Mouse (Mus musculus): ENCODE results near the gene Socs4. TPM values are rescaled to one million over a fixed set of nuclear protein-coding genes. Genes with fewer than 3 reads are reported as not detected.
"Not testable (repeated sequence)": the region's sequence is repeated elsewhere in the genome, so short reads cannot be mapped to it uniquely, and the experiment has no call there.

The Socs4 gene
- total RNA-seq, 2 experiments from 2014 or later = 19.2 to 21.5 TPM

GRCm38 (mm10) chr14:47285271-47285670 lies 8.5 kb downstream of the Socs4 start:
- no peak for DNase-seq (ENCODE audit: low spot score in 2 of 2)

GRCm38 (mm10) chr14:47286215-47286614 lies 9.5 kb downstream of the Socs4 start:
- no peak for DNase-seq (ENCODE audit: low spot score in 2 of 2)

GRCm38 (mm10) chr14:47287021-47287420 lies 10.3 kb downstream of the Socs4 start:
- no peak for DNase-seq (ENCODE audit: low spot score in 2 of 2)

GRCm38 (mm10) chr14:47291772-47292171 lies 15.0 kb downstream of the Socs4 start:
- no peak for DNase-seq (ENCODE audit: low spot score in 2 of 2)

GRCm38 (mm10) chr14:47294136-47294535 lies 17.4 kb downstream of the Socs4 start:
- no peak for DNase-seq (ENCODE audit: low spot score in 2 of 2)

GRCm38 (mm10) chr14:47296232-47296631 lies 19.5 kb downstream of the Socs4 start:
- no peak for DNase-seq (ENCODE audit: low spot score in 2 of 2)

GRCm38 (mm10) chr14:47297785-47298407 lies 21.2 kb downstream of the Socs4 start, which contains the start of gene Mapk1ip1l:
Gene Mapk1ip1l (plus strand): TSS chr14:47298266.
- DNase-seq (ENCODE audit: low spot score in 2 of 2) = peak; percentile 96

- no peak for DNase-seq (ENCODE audit: low spot score in 2 of 2)
These were observed 21.7 kb downstream of the Socs4 start for GRCm38 (mm10) chr14:47298408-47298792.

GRCm38 (mm10) chr14:47298819-47299261 lies 22.1 kb downstream of the Socs4 start:
- DNase-seq (ENCODE audit: low spot score in 2 of 2) = peak; percentile 26 to 31

GRCm38 (mm10) chr14:47302885-47303680 lies 26.4 kb downstream of the Socs4 start:
- DNase-seq (ENCODE audit: low spot score in 2 of 2) = no peak

- DNase-seq (ENCODE audit: low spot score in 2 of 2) = no peak
These were observed 28.2 kb downstream of the Socs4 start for GRCm38 (mm10) chr14:47304814-47305405.

GRCm38 (mm10) chr14:47305933-47306332 lies 29.2 kb downstream of the Socs4 start:
- no peak for DNase-seq (ENCODE audit: low spot score in 2 of 2)

- DNase-seq (ENCODE audit: low spot score in 2 of 2) = no peak
These were observed 30.9 kb downstream of the Socs4 start for GRCm38 (mm10) chr14:47307669-47308068.

- no peak for DNase-seq (ENCODE audit: low spot score in 2 of 2)
These were observed 32.3 kb downstream of the Socs4 start for GRCm38 (mm10) chr14:47309061-47309460.

- DNase-seq (ENCODE audit: low spot score in 2 of 2) = no peak
These were observed 33.8 kb downstream of the Socs4 start for GRCm38 (mm10) chr14:47310342-47311181.

- no peak for DNase-seq (ENCODE audit: low spot score in 2 of 2)
These were observed 42.6 kb downstream of the Socs4 start for GRCm38 (mm10) chr14:47319362-47319761.

GRCm38 (mm10) chr14:47321581-47321980 lies 44.9 kb downstream of the Socs4 start:
- DNase-seq (ENCODE audit: low spot score in 2 of 2) = not testable (repeated sequence)

- no peak for DNase-seq (ENCODE audit: low spot score in 2 of 2)
These were observed 49.4 kb downstream of the Socs4 start for GRCm38 (mm10) chr14:47325965-47326761.

- no peak for DNase-seq (ENCODE audit: low spot score in 2 of 2)
These were observed 50.6 kb downstream of the Socs4 start for GRCm38 (mm10) chr14:47327347-47327746.

GRCm38 (mm10) chr14:47331920-47332319 lies 55.2 kb downstream of the Socs4 start:
- no peak for DNase-seq (ENCODE audit: low spot score in 2 of 2)
